Mouse (Mus musculus) central nervous system, embryonic 11.5 days (tissue): ENCODE measurements around the gene Polr2l. TPM values are rescaled to one million over a fixed set of nuclear protein-coding genes. Genes with fewer than 3 reads are reported as not detected.

Experiments used
- polyA plus RNA-seq: library from polyadenylated mRNA; depleted of rRNA; stranded (reverse); fragments of >200 nt; gene quantifications from 2 replicates; pipeline ENCODE4 v1.2.3, GENCODE M21; 2012; rRNA removed

Polr2l gene
- polyA plus RNA-seq: 45.0 and 90.3 TPM in 2 replicates

DNA sequence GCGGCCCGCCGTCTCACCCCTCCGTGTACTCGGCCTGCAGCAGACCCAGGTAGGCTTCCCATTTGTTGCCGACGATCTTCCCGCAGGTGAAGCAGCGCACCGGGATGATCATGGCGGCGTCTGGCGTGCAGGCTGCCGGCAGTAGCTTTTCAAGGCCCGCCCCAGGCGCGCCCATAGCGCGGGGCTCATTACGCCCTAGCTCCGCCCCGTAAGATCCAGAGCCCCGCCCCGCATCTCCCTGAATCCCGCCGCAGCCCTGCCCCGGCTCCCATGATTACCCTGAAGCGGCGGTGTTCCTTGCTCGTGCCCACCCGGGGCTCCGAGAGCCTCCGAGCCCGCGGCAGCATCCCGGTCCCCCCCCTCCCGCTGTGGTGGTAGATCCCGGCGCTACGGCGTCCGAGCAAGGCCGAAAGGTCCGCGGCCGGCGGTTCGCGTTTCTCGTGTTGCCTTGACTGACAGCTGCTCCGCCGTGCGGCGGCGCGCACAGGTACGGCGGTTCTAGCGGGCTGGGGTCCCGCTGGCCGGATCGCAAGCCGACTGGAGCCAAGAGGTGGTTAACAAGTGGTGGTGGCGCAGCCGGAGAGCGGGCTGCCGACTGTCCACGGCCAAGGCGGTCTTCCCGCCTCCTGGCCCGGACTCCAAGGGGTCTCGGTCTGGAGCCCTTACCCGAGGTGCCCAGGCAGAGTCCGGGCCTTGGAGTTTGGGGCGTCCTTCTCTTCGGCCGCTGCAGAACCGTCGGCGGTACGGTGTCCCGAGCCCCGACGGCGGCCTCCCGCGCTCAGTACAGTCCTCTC is at the start of gene Polr2l, which contains the start of gene Tspan4:
Polr2l (minus strand) TSS at position 122 of the 794 bp plus-strand sequence.
Tspan4 (plus strand) TSS at position 230 of the 794 bp plus-strand sequence.

GRCm38 (mm10) chr7:141467230-141468030 is 7.5 kb downstream of the Polr2l start, which contains the start of gene Cd151:
Gene Cd151, plus strand, starts transcription at chr7:141467392.

GRCm38 (mm10) chr7:141460391-141461113 is 14.4 kb downstream of the Polr2l start, which contains the start of gene Cracr2b:
Gene Cracr2b, plus strand, starts transcription at chr7:141461094.

GRCm38 (mm10) chr7:141454967-141455551 is 19.9 kb downstream of the Polr2l start, which contains the start of gene Pnpla2:
Gene Pnpla2, plus strand, starts transcription at chr7:141455198.

GRCm38 (mm10) chr7:141447110-141447991 is 27.6 kb downstream of the Polr2l start, which contains the start of gene Rplp2:
Gene Rplp2, plus strand, starts transcription at chr7:141447370.

GRCm38 (mm10) chr7:141443828-141444237 is 31.1 kb downstream of the Polr2l start, which contains the start of gene Pidd1:
Gene Pidd1, minus strand, starts transcription at chr7:141444025.

DNA sequence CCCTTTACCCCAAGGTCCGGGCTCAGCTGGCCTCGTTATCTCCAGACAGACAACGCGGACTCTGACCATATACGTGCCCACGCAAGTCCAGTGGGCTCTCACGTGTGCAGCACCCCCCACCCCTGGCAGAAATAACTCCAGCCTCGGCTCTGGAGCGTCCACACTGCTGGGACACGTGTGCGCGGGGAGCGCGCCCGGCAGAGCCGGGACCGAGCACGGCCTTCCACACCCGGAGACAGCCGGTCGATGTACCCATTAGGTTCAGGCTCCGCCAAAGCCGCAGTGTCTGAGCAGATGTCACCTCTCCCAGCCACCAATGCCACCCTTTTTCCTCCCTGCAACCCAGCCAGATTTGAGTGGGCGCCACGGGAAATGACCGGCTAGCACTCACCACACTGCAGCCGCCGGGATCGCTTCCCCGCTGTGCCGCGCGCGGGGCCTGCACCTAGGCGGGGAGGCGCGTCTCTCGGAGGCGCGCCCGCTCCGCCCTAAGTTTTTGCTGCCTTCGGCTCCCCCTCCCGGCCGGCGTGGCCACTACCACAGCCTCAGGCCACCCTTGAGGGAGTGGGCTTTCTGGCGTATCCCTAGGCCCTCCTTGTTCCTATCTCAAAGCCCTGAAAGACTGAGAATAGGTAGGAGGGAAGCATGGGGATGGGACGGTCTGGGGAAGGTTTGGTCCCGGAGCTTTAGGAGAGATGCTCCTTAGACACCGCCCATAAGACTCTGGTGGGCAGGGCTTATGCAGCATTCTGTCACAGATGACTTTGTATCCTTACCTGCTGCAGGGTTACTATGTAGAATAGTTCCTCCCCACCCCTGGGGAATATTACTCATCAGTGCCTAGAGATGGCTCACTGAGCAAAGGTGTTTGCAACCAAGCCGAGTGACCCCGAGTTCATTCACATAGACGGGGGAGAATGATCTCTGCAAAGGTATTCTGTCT is 37.5 kb downstream of the Polr2l start, which contains the start of gene Slc25a22:
Slc25a22 (minus strand) TSS at position 715 of the 943 bp plus-strand sequence.

GRCm38 (mm10) chr7:141429310-141429709 is 45.6 kb downstream of the Polr2l start, which contains the start of gene Cend1:
Gene Cend1, minus strand, starts transcription at chr7:141429491.

Other genes starting within 250 kb of the Polr2l start
- 45.8 and 52.9 TPM in 2 replicates for gene Phrf1, start 246.3 kb downstream of the Polr2l start, polyA plus RNA-seq
- 0.49 and 0.77 TPM in 2 replicates for gene Irf7, start 208.7 kb downstream of the Polr2l start, polyA plus RNA-seq
- gene Cdhr5, start 198.3 kb downstream of the Polr2l start, polyA plus RNA-seq: 0.02 and 0.16 TPM in 2 replicates
- 0.28 and 4.1 TPM in 2 replicates for gene Sct, start 196.0 kb downstream of the Polr2l start, polyA plus RNA-seq
- 0.56 and 1.6 TPM in 2 replicates for gene Drd4, start 183.1 kb downstream of the Polr2l start, polyA plus RNA-seq
- gene Deaf1, start 147.4 kb downstream of the Polr2l start, polyA plus RNA-seq: 45.2 and 61.7 TPM in 2 replicates
- 44.9 and 57.3 TPM in 2 replicates for gene Tmem80, start 147.4 kb downstream of the Polr2l start, polyA plus RNA-seq
- 2.7 and 3.8 TPM in 2 replicates for gene Eps8l2, start 136.3 kb downstream of the Polr2l start, polyA plus RNA-seq
- gene Taldo1, start 82.9 kb downstream of the Polr2l start, polyA plus RNA-seq: 237 and 389 TPM in 2 replicates
- 36.6 and 60.3 TPM in 2 replicates for gene Gatd1, start 61.0 kb downstream of the Polr2l start, polyA plus RNA-seq
- gene Cend1, start 45.6 kb downstream of the Polr2l start, polyA plus RNA-seq: 6.8 and 9.0 TPM in 2 replicates
- 61.2 and 68.0 TPM in 2 replicates for gene Slc25a22, start 37.2 kb downstream of the Polr2l start, polyA plus RNA-seq
- gene Pidd1, start 31.1 kb downstream of the Polr2l start, polyA plus RNA-seq: 29.8 and 30.6 TPM in 2 replicates
- gene Rplp2, start 27.8 kb downstream of the Polr2l start, polyA plus RNA-seq: 1,440 and 4,284 TPM in 2 replicates
- gene Pnpla2, start 19.9 kb downstream of the Polr2l start, polyA plus RNA-seq: 10.3 and 13.7 TPM in 2 replicates
- 4.1 and 6.6 TPM in 2 replicates for gene Cracr2b, start 14.0 kb downstream of the Polr2l start, polyA plus RNA-seq
- 70.7 and 98.9 TPM in 2 replicates for gene Cd151, start 7.7 kb downstream of the Polr2l start, polyA plus RNA-seq
- gene Tspan4, start 108 bp upstream of the Polr2l start, polyA plus RNA-seq: 19.9 and 31.4 TPM in 2 replicates
- 17.4 and 24.0 TPM in 2 replicates for gene Chid1, start 64.7 kb upstream of the Polr2l start, polyA plus RNA-seq
- gene Ap2a2, start 87.0 kb upstream of the Polr2l start, polyA plus RNA-seq: 40.9 and 45.4 TPM in 2 replicates
- gene Muc6, start 180.2 kb upstream of the Polr2l start, polyA plus RNA-seq: 0.08 and 0.11 TPM in 2 replicates
- gene Muc2, start 215.2 kb upstream of the Polr2l start, polyA plus RNA-seq: 0.52 and 1.3 TPM in 2 replicates